Mouse (Mus musculus): ENCODE measurements around the gene Adgrg3.
A peak's percentile ranks its signal among the peaks of the same experiment; 100 is the strongest.

Adgrg3 gene

GRCm38 (mm10) chr8:94992996-94993724 lies 24.3 kb upstream of the Adgrg3 start:
- DNase-seq (ENCODE audit: low spot score): no peak

- no peak for DNase-seq (ENCODE audit: low spot score)
Measured at GRCm38 (mm10) chr8:94994006-94994405, 23.5 kb upstream of the Adgrg3 start.

GRCm38 (mm10) chr8:94994510-94994909 lies 23.0 kb upstream of the Adgrg3 start:
- no peak for DNase-seq (ENCODE audit: low spot score)

- DNase-seq (ENCODE audit: low spot score): no peak
Measured at GRCm38 (mm10) chr8:94995336-94995893, 22.1 kb upstream of the Adgrg3 start.

- DNase-seq (ENCODE audit: low spot score): no peak
Measured at GRCm38 (mm10) chr8:94996037-94996436, 21.5 kb upstream of the Adgrg3 start.

GRCm38 (mm10) chr8:94996899-94997856 lies 20.3 kb upstream of the Adgrg3 start:
- DNase-seq (ENCODE audit: low spot score): no peak

- DNase-seq (ENCODE audit: low spot score): no peak
Measured at GRCm38 (mm10) chr8:94997857-94998243, 19.6 kb upstream of the Adgrg3 start.

GRCm38 (mm10) chr8:94998431-94998830 lies 19.1 kb upstream of the Adgrg3 start:
- no peak for DNase-seq (ENCODE audit: low spot score)

- DNase-seq (ENCODE audit: low spot score): no peak
Measured at GRCm38 (mm10) chr8:94999004-94999403, 18.5 kb upstream of the Adgrg3 start.

GRCm38 (mm10) chr8:94999956-95000355 lies 17.5 kb upstream of the Adgrg3 start:
- no peak for DNase-seq (ENCODE audit: low spot score)

GRCm38 (mm10) chr8:95000684-95001083 lies 16.8 kb upstream of the Adgrg3 start:
- DNase-seq (ENCODE audit: low spot score): no peak

- no peak for DNase-seq (ENCODE audit: low spot score)
Measured at GRCm38 (mm10) chr8:95001165-95001564, 16.3 kb upstream of the Adgrg3 start.

- peak; percentile 58 for DNase-seq (ENCODE audit: low spot score)
Measured at GRCm38 (mm10) chr8:95001655-95002054, 15.8 kb upstream of the Adgrg3 start.

GRCm38 (mm10) chr8:95002089-95002655 lies 15.3 kb upstream of the Adgrg3 start:
- DNase-seq (ENCODE audit: low spot score): no peak

- DNase-seq (ENCODE audit: low spot score): no peak
Measured at GRCm38 (mm10) chr8:95012442-95012919, 5.0 kb upstream of the Adgrg3 start.

GRCm38 (mm10) chr8:95015866-95016265 lies 1.6 kb upstream of the Adgrg3 start:
- no peak for DNase-seq (ENCODE audit: low spot score)

- no peak for DNase-seq (ENCODE audit: low spot score)
Measured at GRCm38 (mm10) chr8:95016684-95017083, 808 bp upstream of the Adgrg3 start.

- no peak for DNase-seq (ENCODE audit: low spot score)
Measured at GRCm38 (mm10) chr8:95017969-95018635, 610 bp downstream of the Adgrg3 start.

GRCm38 (mm10) chr8:95020293-95020777 lies 2.8 kb downstream of the Adgrg3 start:
- DNase-seq (ENCODE audit: low spot score): no peak

GRCm38 (mm10) chr8:95020821-95021220 lies 3.3 kb downstream of the Adgrg3 start:
- no peak for DNase-seq (ENCODE audit: low spot score)

GRCm38 (mm10) chr8:95023201-95023600 lies 5.7 kb downstream of the Adgrg3 start:
- no peak for DNase-seq (ENCODE audit: low spot score)

GRCm38 (mm10) chr8:95024387-95024786 lies 6.9 kb downstream of the Adgrg3 start:
- no peak for DNase-seq (ENCODE audit: low spot score)
